In genomic region chr17:35866281-35866831, GRCm38 (mm10) we compare ENCODE assay signal across 7 mouse cellular contexts. TPM values are rescaled to one million over a fixed set of nuclear protein-coding genes. Genes with fewer than 3 reads are reported as not detected.
DNase-seq lines count a peak whose midpoint lies in the region; ATAC-seq and TF ChIP-seq lines count a peak whose summit lies in the region.

No protein-coding gene starts in this region.

- H3K27me3 ChIP-seq in E14TG2a.4 (ENCODE audit: insufficient read depth, low read length): peaks cover 11% of the 10 kb centered on the region
- H3K27me3 ChIP-seq in embryonic facial prominence, embryonic 12.5 days: no peaks in the 10 kb centered on the region
- no peaks in the 10 kb centered on the region for H3K27me3 ChIP-seq in heart, postnatal 0 days (ENCODE audit: control insufficient read depth, insufficient read depth, low read length)
- H3K27me3 ChIP-seq in limb, embryonic 13.5 days: no peaks in the 10 kb centered on the region
- no peaks in the 10 kb centered on the region for H3K27me3 ChIP-seq in midbrain, embryonic 15.5 days (replicated peaks)

- DNase-seq in A20 (ENCODE audit: low read depth, low spot score): peak; percentile 78
- DNase-seq in heart, postnatal 0 days (ENCODE audit: low spot score): peak; percentile 67
- peak; percentile 65 for DNase-seq in testis, postnatal 14 days (ENCODE audit: low spot score)

- peaks cover 86% of the 10 kb centered on the region for H3K4me1 ChIP-seq in E14TG2a.4 (replicated peaks; ENCODE audit: low read depth, low read length)
- peaks cover 51% of the 10 kb centered on the region for H3K4me1 ChIP-seq in embryonic facial prominence, embryonic 12.5 days
- H3K4me1 ChIP-seq in heart, postnatal 0 days (ENCODE audit: control insufficient read depth, insufficient read depth): peaks cover 16% of the 10 kb centered on the region
- peaks cover 55% of the 10 kb centered on the region for H3K4me1 ChIP-seq in limb, embryonic 13.5 days
- peaks cover 61% of the 10 kb centered on the region for H3K4me1 ChIP-seq in midbrain, embryonic 15.5 days

- H3K9me3 ChIP-seq in E14TG2a.4 (ENCODE audit: low read length): no peaks in the 10 kb centered on the region
- no peaks in the 10 kb centered on the region for H3K9me3 ChIP-seq in embryonic facial prominence, embryonic 12.5 days
- no peaks in the 10 kb centered on the region for H3K9me3 ChIP-seq in heart, postnatal 0 days (replicated peaks; ENCODE audit: control insufficient read depth, low read length)
- H3K9me3 ChIP-seq in limb, embryonic 13.5 days: no peaks in the 10 kb centered on the region
- no peaks in the 10 kb centered on the region for H3K9me3 ChIP-seq in midbrain, embryonic 15.5 days

- H3K36me3 ChIP-seq in E14TG2a.4 (ENCODE audit: insufficient read depth, low read length): peaks cover 33% of the 10 kb centered on the region
- peaks cover 8% of the 10 kb centered on the region for H3K36me3 ChIP-seq in embryonic facial prominence, embryonic 12.5 days
- 0 out of 2 replicates have a peak, but pooled peaks cover 3% of the 10 kb centered on the region for H3K36me3 ChIP-seq in heart, postnatal 0 days (replicated peaks; ENCODE audit: control insufficient read depth, insufficient read depth, low read length)
- peaks cover 13% of the 10 kb centered on the region for H3K36me3 ChIP-seq in limb, embryonic 13.5 days
- 0 out of 2 replicates have a peak, but pooled peaks cover 3% of the 10 kb centered on the region for H3K36me3 ChIP-seq in midbrain, embryonic 15.5 days (replicated peaks)

- no peak for TF ChIP-seq CTCF in E14TG2a.4 (conservative IDR thresholded peaks at IDR 0.05; ENCODE audit: low read length)
- no peak for TF ChIP-seq CTCF in heart, postnatal 0 days (IDR thresholded peaks at IDR 0.05; ENCODE audit: low read depth)

- peak overlapping the region; percentile 88 for H3K4me3 ChIP-seq in E14TG2a.4 (replicated peaks; ENCODE audit: low read length)
- peak overlapping the region; percentile 73 for H3K4me3 ChIP-seq in embryonic facial prominence, embryonic 12.5 days
- peak overlapping the region; percentile 66 for H3K4me3 ChIP-seq in heart, postnatal 0 days (ENCODE audit: low read depth, low read length)
- H3K4me3 ChIP-seq in limb, embryonic 13.5 days: peak overlapping the region; percentile 63
- H3K4me3 ChIP-seq in midbrain, embryonic 15.5 days: peak overlapping the region; percentile 78

- peak overlapping the region; percentile 96 for H3K4me2 ChIP-seq in embryonic facial prominence, embryonic 12.5 days (replicated peaks)
- H3K4me2 ChIP-seq in heart, postnatal 0 days (ENCODE audit: low read depth, low read length): peak overlapping the region; percentile 86
- H3K4me2 ChIP-seq in limb, embryonic 13.5 days (replicated peaks): peak overlapping the region; percentile 99
- peak overlapping the region; percentile 97 for H3K4me2 ChIP-seq in midbrain, embryonic 15.5 days

- H3K9ac ChIP-seq in embryonic facial prominence, embryonic 12.5 days: peak overlapping the region; percentile 68
- peak overlapping the region; percentile 77 for H3K9ac ChIP-seq in heart, postnatal 0 days (replicated peaks; ENCODE audit: low read depth, low read length)
- peak overlapping the region; percentile 86 for H3K9ac ChIP-seq in limb, embryonic 13.5 days
- peak overlapping the region; percentile 91 for H3K9ac ChIP-seq in midbrain, embryonic 15.5 days

- WGBS in embryonic facial prominence, embryonic 12.5 days: under 1% methylated on average over 38 of the region's 38 CpGs
- under 1% methylated on average over 31 of the region's 38 CpGs for WGBS in heart, postnatal 0 days
- 0% methylated on average over 38 of the region's 38 CpGs for WGBS in limb, embryonic 13.5 days
- 1% methylated on average over 38 of the region's 38 CpGs for WGBS in midbrain, embryonic 15.5 days

- H3K27ac ChIP-seq in embryonic facial prominence, embryonic 12.5 days: peak overlapping the region; percentile 98
- H3K27ac ChIP-seq in heart, postnatal 0 days (ENCODE audit: low read depth): peak overlapping the region; percentile 96
- H3K27ac ChIP-seq in limb, embryonic 13.5 days: peak overlapping the region; percentile 95
- peak overlapping the region; percentile 98 for H3K27ac ChIP-seq in midbrain, embryonic 15.5 days

- ATAC-seq in embryonic facial prominence, embryonic 12.5 days (ENCODE audit: insufficient number of reproducible peaks, insufficient read depth, low FRiP score, low TSS enrichment): peak; percentile 44
- ATAC-seq in heart, postnatal 0 days (ENCODE audit: insufficient read depth, low read depth): peak; percentile 34
- ATAC-seq in limb, embryonic 13.5 days (ENCODE audit: low FRiP score, low read depth): peak; percentile 55
- ATAC-seq in midbrain, embryonic 15.5 days (replicated peaks): peak; percentile 30

- no peak for TF ChIP-seq EP300 in heart, postnatal 0 days (IDR thresholded peaks at IDR 0.05; ENCODE audit: low read depth)

RNA-seq across cellular contexts. Expression of gene Ppp1r18, which starts 1.0 kb away (rescaled TPM):
- 26.1 and 28.9 TPM in 2 replicates for polyA plus RNA-seq in embryonic facial prominence, embryonic 12.5 days (2016; fragmentation: Nextera tagmentation; extraction: Ambion mirVana)
- 30.0 and 35.0 TPM in 2 replicates for total RNA-seq in heart, postnatal 0 days (2014; rRNA removed; ENCODE audit: low replicate concordance)
- polyA plus RNA-seq in heart, postnatal 0 days (2015; fragmentation: Nextera tagmentation; extraction: Ambion mirVana): 10.0 and 11.6 TPM in 2 replicates
- 22.4 and 27.6 TPM in 2 replicates for polyA plus RNA-seq in limb, embryonic 13.5 days (2015; fragmentation: Nextera tagmentation; extraction: Ambion mirVana)
- 20.3 and 23.3 TPM in 2 replicates for polyA plus RNA-seq in midbrain, embryonic 15.5 days (2015; fragmentation: Nextera tagmentation; extraction: Ambion mirVana)

RNA-seq across cellular contexts. Expression of gene Nrm, which starts 5.2 kb away (rescaled TPM):
- polyA plus RNA-seq in embryonic facial prominence, embryonic 12.5 days (2016; fragmentation: Nextera tagmentation; extraction: Ambion mirVana): 39.9 and 43.9 TPM in 2 replicates
- total RNA-seq in heart, postnatal 0 days (2014; rRNA removed; ENCODE audit: low replicate concordance): 16.1 and 36.2 TPM in 2 replicates
- 18.0 and 21.6 TPM in 2 replicates for polyA plus RNA-seq in heart, postnatal 0 days (2015; fragmentation: Nextera tagmentation; extraction: Ambion mirVana)
- 54.9 and 55.1 TPM in 2 replicates for polyA plus RNA-seq in limb, embryonic 13.5 days (2015; fragmentation: Nextera tagmentation; extraction: Ambion mirVana)
- polyA plus RNA-seq in midbrain, embryonic 15.5 days (2015; fragmentation: Nextera tagmentation; extraction: Ambion mirVana): 18.6 and 18.9 TPM in 2 replicates

RNA-seq across cellular contexts. Expression of gene Dhx16, which starts 13.3 kb away (rescaled TPM):
- 47.8 and 52.8 TPM in 2 replicates for polyA plus RNA-seq in embryonic facial prominence, embryonic 12.5 days (2016; fragmentation: Nextera tagmentation; extraction: Ambion mirVana)
- total RNA-seq in heart, postnatal 0 days (2014; rRNA removed; ENCODE audit: low replicate concordance): 18.2 and 24.1 TPM in 2 replicates
- 14.9 and 15.0 TPM in 2 replicates for polyA plus RNA-seq in heart, postnatal 0 days (2015; fragmentation: Nextera tagmentation; extraction: Ambion mirVana)
- 41.8 and 42.5 TPM in 2 replicates for polyA plus RNA-seq in limb, embryonic 13.5 days (2015; fragmentation: Nextera tagmentation; extraction: Ambion mirVana)
- 36.3 and 40.4 TPM in 2 replicates for polyA plus RNA-seq in midbrain, embryonic 15.5 days (2015; fragmentation: Nextera tagmentation; extraction: Ambion mirVana)

RNA-seq across cellular contexts. Expression of gene Mdc1, which starts 25.0 kb away (rescaled TPM):
- polyA plus RNA-seq in embryonic facial prominence, embryonic 12.5 days (2016; fragmentation: Nextera tagmentation; extraction: Ambion mirVana): 15.1 and 21.3 TPM in 2 replicates
- 5.4 and 25.0 TPM in 2 replicates for total RNA-seq in heart, postnatal 0 days (2014; rRNA removed; ENCODE audit: low replicate concordance)
- polyA plus RNA-seq in heart, postnatal 0 days (2015; fragmentation: Nextera tagmentation; extraction: Ambion mirVana): 2.3 and 3.0 TPM in 2 replicates
- polyA plus RNA-seq in limb, embryonic 13.5 days (2015; fragmentation: Nextera tagmentation; extraction: Ambion mirVana): 13.5 and 15.5 TPM in 2 replicates
- polyA plus RNA-seq in midbrain, embryonic 15.5 days (2015; fragmentation: Nextera tagmentation; extraction: Ambion mirVana): 9.0 and 10.7 TPM in 2 replicates

RNA-seq across cellular contexts. Expression of gene Tubb5, which starts 28.2 kb away (rescaled TPM):
- 1,266 and 1,271 TPM in 2 replicates for polyA plus RNA-seq in embryonic facial prominence, embryonic 12.5 days (2016; fragmentation: Nextera tagmentation; extraction: Ambion mirVana)
- total RNA-seq in heart, postnatal 0 days (2014; rRNA removed; ENCODE audit: low replicate concordance): 1,043 and 1,325 TPM in 2 replicates
- 259 and 267 TPM in 2 replicates for polyA plus RNA-seq in heart, postnatal 0 days (2015; fragmentation: Nextera tagmentation; extraction: Ambion mirVana)
- 1,168 and 1,170 TPM in 2 replicates for polyA plus RNA-seq in limb, embryonic 13.5 days (2015; fragmentation: Nextera tagmentation; extraction: Ambion mirVana)
- 1,854 and 1,858 TPM in 2 replicates for polyA plus RNA-seq in midbrain, embryonic 15.5 days (2015; fragmentation: Nextera tagmentation; extraction: Ambion mirVana)

Comparison
In these comparisons a context has a peak if more than half of its experiments do, and no peak if none do; other contexts are left out.
1. Peak in every context shown above with its lines: DNase-seq, ATAC-seq, H3K4me3 ChIP-seq and H3K27ac ChIP-seq.